Mouse (Mus musculus): ENCODE results near the gene Rhobtb1.

GRCm38 (mm10) chr10:69165847-69166246, 14.6 kb downstream of the Rhobtb1 start:
- TF ChIP-seq CTCF (IDR thresholded peaks at IDR 0.05; ENCODE audit: insufficient read depth, low read length) = no peak
- no peak for TF ChIP-seq POLR2A (IDR thresholded peaks at IDR 0.05; ENCODE audit: borderline replicate concordance, extremely low read depth, low read depth, low read length)
